Mouse (Mus musculus): ENCODE measurements around the gene Vrk1. TPM values are rescaled to one million over a fixed set of nuclear protein-coding genes. Genes with fewer than 3 reads are reported as not detected.
A peak's percentile ranks its signal among the peaks of the same experiment; 100 is the strongest.

The Vrk1 gene
- 152 and 167 TPM in 2 replicates for total RNA-seq (2017)

DNA sequence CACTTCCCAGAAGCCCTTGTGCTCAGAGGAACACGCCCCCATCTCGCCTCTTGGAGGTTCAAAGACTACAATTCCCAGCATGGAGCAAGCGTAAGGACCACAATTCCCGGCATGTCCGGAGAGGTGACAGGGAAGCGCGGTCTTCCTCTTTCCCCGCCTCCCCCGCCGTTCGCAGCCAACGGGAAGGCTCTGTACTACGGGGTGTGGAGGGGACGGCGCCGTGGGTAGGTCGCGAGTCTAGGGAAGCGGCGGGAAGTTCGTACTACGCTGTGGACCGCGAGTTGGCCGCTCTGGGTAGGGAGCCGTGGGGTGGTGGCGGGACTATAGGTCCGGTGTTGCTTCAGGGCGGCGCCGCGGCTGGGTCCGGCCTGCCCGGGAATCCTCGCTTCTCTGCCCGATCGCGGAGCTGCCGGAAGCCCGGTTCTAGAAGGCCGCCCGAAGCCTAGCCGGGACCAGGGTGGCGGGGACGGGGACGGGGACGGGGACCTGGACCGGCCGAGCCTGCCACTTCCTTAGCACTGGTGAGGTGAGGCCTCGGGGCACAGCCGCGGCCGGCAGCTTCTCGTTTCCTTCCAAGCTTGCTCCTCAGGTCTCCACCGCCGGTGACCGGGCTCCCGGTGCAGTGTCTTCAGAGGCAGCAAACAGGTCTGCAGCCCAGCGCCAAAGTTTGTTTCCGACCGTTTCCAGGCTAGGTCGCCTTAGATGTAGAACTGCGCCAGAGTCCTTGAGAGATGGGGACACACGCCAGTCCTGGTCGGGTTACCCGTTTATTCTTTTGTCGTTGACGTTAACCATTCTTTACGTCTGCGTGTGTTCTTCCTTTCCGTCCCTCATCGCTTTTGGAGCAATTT lies at the start of gene Vrk1:
Gene Vrk1 (plus strand): TSS at position 164 of the 851 bp plus-strand sequence.
- ATAC-seq (replicated peaks; ENCODE audit: low read depth, poor library complexity, severe bottlenecking), result peak; percentile 97

DNA sequence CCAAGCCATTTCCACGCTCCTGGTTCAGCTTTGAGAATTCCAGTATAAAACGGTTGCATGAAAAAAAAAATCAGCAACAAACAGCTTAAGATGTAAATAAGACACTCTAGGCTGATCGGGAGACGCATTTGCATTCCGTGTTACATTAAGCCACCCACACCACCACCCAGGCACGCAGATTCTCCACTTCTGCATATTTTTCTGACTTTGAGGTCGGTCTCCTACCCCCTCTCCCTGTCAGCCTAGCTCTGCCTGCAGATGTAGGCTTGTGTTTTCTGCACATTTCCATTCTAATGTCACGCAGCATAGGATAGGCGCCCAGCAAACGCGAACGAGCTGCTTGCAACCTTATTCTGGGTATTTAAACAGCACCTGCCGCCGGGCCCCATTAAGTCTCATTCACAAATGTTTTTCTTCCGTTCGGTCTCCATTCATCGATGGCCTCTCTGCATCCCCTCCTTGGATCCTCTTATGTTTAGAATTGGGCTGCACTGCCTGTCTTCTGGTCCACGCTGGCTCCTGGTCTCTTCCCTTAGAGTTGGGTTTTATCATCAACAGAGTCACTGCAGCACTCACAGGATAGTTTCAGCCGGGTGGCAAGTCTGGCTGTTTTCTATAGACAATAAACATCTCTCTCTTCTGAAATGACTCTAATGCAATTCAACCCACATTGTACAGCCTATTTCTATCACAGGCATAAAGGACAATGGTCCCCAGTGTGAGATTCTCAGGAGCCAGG lies 49.3 kb upstream of the Vrk1 start:
- ATAC-seq (replicated peaks; ENCODE audit: low read depth, poor library complexity, severe bottlenecking), result 0 out of 2 replicates have a peak, but pooled peaks have one; percentile 17

DNA sequence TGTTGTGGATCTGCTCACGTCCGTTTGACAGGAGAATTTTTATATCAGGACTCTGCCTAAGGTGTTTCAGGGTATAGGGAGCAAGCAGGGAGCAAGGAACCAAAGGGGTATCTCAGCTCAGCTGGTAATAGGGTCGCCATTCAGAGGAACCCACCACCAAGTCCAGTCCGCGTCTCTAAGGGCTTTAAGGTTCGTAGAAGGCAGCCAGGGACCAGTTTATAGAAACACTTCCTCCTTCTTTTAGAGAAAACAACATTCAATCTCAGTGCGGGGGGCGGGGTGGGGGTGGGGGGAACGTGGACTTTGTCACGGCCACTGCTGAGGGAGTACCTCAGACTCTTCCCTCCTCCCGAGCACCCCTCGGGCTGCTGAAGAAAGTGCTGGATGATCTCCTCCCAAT lies 48.4 kb upstream of the Vrk1 start:
- ATAC-seq (replicated peaks; ENCODE audit: low read depth, poor library complexity, severe bottlenecking), result no peak

DNA sequence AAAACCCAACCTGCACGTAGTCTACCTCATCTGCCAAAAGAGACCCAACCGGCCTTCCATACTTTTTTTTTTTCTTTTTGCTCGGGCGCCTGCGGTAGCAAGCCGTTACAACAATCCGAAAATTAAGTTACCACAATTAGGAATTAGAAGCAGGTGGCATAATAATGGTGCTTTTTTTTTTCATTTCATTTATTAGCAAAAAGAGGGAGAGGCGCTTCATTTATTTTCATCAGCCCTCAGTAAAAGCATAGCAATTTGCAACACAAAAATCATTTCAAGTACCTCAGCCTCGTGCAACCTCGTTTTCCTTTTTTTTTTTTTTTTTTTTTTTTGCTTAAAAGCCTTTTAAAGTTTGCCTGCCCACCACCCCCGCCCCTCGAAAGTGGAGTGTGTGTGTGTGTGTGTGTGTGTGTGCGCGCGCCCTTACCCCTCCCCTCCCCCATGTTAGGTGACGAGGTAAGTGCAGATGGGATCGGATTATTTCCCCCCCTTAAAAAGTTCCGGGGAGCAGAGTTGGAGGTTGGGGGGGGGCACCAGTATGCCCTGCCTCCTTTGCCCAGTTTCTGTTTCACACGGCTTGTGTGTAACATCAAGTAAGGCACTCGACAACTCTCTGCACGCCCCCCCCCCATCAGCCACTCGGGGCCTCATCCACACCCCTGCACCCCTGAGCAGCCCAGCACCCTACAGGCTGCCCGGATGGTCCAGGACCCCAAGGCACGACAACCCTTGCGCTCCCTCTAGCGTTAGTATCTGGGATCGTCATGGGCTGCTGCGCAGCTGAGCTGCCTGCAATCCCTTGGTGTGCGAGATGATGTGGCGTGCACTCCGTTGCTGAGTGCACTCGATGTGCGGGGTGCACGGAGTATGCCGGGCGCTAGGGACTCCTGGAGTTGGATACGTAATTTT lies 47.7 kb upstream of the Vrk1 start:
- ATAC-seq (replicated peaks; ENCODE audit: low read depth, poor library complexity, severe bottlenecking), result peak; percentile 88

DNA sequence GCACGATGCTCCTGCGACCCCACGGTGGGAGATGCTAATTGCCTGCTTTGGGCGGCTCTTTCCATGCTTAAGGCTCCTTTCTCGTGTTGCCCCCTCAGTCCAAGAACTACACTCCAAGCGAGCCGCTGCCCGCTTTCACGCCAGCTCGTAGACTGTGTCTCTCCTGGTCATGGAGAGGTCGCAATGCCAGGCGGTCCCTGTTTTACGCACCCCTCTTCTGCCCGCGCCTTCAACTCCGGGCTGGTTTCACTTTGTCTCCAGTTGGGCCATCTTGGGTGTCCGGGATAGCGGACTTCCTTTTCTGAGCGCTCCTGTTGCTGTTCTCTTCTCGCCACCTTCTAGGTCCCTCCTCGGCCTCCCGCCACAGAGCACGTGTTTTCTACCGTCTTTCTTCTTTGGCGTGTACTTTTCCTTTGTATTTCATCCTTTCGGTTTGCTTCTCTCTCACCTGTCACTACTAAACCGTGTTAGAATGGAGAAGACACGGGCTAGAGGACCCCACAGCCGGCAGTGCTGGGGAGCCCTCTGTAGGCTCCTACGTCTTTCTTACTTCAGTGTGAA lies 46.9 kb upstream of the Vrk1 start:
- ATAC-seq (replicated peaks; ENCODE audit: low read depth, poor library complexity, severe bottlenecking), result peak; percentile 60

DNA sequence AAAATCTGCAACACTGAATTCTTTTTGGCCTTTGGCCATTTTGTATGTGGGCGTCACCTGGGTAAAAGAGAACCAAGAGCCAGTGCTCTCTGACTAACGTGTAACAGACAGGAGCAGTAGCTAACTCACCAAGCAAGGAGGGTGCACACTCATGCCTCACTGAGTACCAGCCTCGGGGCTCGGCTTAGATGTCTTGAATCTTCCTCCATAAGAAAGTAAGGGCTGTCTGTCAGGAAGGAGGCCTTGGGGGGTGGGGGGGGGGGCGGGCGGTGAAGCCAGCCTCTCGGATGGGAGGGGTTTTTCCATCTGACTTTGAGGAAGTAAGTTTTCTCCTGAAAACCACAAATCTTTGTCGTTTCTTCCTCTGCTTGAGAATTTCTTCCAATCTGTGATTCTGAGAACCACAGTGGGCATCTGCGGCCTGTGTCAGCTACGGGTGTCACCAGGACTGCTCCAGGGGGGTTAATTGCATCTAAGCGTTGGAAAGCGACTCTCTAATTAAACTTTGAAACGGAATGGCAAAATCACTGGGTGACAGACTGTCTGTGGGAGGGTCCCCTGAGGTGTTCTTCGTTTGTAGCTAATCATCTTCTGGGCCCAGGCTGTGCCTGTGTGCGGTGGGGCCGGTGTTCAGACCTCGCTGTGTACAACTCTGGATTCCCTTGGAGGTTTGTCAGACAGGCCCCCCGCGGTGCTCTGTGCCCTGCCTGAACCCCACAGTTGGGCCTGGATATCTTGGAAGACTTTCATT lies 43.0 kb upstream of the Vrk1 start:
- peak; percentile 27 for ATAC-seq (replicated peaks; ENCODE audit: low read depth, poor library complexity, severe bottlenecking)

DNA sequence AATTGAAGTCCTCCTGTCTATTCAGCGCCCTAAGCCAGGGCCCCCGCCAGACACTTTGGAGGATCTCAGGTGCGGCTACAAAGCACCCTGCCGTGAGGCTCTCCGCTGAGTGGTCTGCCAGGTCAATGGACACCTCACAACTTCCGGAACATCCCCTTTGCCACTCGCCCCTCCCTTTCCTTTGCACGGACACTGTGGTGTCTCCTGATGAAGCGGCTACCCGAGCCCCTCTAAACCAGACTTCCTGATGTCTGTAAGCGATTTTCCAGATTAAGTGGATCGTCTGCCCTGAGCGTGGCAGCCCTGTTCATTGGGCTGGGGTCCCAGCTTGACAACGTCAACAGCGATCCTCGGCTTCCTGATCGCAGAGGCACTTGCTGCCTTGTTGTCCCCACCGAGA lies 42.2 kb upstream of the Vrk1 start:
- no peak for ATAC-seq (replicated peaks; ENCODE audit: low read depth, poor library complexity, severe bottlenecking)

DNA sequence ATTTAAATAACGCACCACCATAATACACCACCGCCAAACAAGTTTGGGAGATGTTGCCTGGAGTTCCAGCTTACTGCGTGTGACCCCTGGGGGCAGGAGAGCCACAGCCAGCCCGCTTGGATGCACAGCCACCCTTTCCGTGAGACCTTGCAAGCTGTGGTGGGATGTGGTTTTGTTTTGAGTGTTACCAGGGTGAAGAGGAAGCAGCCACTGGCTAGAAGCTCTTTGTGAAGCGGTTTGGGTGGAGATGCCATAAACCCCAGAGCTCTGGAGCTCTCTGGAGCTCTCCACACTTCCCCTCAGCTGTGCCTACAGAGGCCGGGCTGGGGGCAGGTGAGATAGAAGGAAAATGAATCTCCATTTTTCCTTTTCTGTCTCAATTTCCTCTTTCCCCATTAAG lies 38.8 kb upstream of the Vrk1 start:
- ATAC-seq (replicated peaks; ENCODE audit: low read depth, poor library complexity, severe bottlenecking), result peak; percentile 90

DNA sequence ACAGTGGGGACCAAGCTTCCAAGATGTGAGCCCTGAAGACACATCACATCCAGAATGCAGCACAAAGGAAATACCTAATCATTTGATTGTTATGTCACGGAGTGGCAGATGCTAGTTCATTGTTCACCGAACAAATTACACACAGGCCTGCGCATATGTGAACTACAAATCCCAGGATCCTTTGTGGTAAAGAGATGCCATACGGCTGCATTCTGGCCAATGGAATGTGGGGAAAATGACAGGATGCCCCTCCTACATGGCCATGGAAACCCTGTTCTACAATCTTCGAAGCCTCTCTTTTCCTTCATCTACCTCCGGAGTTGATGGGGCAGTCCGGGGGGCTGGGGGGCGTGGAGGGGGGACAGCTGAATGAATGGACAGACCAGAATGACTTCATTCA lies 37.4 kb upstream of the Vrk1 start:
- no peak for ATAC-seq (replicated peaks; ENCODE audit: low read depth, poor library complexity, severe bottlenecking)

DNA sequence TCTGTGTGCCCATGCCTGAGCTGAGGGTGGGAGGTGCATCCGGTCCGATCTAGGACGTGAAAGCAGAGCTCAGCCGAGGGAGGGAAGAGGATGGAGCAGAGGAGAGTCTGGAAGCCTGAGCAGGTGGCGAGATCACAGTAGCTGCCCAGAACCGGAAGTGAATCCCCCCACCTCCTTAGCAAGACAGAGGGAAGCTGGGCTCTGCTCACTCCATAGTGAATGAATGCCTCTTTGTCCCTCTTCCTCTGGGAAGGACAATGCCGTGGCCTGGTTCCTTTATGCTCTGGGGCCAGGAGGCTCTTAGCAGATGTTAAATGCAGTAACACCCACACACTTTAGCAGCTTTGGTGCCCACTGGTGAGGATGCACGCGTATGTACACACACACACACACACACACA lies 36.3 kb upstream of the Vrk1 start:
- ATAC-seq (replicated peaks; ENCODE audit: low read depth, poor library complexity, severe bottlenecking), result no peak

DNA sequence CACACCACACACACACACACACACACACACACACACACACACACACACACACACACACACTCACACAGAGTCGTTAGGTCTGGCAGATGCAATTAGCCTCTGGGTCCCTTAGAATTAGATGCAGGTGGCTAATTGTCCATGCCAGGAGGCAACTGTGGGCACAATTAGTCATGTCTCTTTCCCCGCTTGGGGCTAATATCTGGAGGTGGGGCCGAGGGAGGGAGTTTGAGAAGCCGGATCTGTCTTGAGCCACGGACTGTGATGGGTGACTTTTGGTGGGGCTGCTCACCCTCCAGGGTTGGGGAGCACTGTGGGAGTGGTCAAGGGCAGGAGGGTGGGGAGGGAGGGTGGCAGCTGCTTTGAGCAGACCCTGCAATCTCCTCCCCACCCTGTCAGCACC lies 35.9 kb upstream of the Vrk1 start:
- ATAC-seq (replicated peaks; ENCODE audit: low read depth, poor library complexity, severe bottlenecking), result no peak

DNA sequence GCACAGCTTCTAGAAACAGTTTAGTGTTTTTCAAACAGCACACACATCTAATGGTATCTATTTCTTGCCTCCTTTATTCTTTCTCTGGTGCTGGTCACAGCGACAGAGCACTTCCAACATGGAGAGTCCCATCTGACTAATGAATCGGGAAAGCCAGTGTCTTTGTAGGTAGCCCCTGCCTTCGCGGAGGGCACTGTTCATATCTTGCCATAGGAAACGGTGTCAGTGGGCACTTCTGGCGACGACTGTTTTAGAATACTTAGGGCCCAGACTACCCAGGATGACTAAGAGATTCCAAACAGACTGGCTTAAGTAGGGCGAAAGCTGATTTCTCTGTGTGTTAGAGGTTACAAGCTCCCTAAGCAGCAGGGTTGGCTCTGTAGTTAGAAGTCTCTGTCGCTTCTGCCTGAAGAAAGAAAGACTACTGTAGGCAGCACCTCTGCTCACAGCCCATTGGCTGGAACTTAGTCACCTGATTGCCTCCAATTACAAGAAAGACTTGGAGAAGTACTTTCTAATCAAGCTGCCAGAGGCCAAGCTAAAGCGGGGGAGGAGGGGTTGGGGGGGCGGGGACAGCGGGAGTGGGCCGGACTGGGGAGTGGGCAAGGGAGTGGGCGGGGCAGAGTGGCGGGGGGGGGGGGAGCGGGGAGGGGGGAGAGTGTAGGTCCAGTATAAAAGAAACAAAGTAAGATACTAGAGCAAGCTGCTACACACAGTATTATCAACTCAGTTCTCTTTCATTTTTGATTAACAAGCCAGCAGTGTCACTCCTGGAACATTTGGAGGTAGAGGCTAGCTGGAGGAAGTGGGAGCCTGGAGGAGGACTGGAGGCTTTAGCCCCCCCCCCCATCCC lies 28.7 kb upstream of the Vrk1 start:
- ATAC-seq (replicated peaks; ENCODE audit: low read depth, poor library complexity, severe bottlenecking), result peak; percentile 72

DNA sequence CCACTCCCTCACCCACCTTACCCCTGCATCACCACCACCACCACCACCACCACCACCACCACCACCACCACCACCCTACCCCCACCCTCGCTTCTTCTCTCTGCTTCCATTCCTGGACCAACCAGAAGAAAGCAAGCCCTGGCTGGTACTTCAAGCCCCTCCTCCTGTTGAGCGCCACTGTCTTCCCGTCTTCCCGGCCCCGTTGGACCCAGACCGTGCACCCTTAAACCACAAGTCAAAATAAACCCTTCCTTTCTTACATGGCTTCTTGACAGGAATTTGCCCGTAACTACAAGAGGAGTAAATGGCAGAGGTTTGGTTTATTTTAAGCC lies 28.1 kb upstream of the Vrk1 start:
- ATAC-seq (replicated peaks; ENCODE audit: low read depth, poor library complexity, severe bottlenecking), result no peak

DNA sequence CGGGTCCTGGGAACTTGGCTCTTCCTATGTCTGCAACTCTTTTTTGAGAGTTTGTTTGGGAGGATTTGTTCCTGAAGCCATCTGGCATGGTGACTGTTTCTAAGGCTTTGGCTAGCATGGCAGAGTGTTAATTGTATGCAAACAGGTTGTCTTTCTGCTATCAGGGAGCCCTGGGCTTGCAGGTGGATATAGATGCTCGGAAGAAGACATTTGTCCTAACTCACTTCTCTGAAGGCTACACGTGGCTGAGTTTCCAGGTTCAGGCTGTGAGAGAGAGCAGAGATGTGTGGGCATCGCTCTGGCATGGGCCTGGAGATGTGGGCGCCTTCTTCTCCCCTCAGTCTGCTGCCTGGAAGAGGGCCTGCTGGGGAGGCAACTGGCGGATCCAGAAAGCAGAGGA lies 27.4 kb upstream of the Vrk1 start:
- no peak for ATAC-seq (replicated peaks; ENCODE audit: low read depth, poor library complexity, severe bottlenecking)

DNA sequence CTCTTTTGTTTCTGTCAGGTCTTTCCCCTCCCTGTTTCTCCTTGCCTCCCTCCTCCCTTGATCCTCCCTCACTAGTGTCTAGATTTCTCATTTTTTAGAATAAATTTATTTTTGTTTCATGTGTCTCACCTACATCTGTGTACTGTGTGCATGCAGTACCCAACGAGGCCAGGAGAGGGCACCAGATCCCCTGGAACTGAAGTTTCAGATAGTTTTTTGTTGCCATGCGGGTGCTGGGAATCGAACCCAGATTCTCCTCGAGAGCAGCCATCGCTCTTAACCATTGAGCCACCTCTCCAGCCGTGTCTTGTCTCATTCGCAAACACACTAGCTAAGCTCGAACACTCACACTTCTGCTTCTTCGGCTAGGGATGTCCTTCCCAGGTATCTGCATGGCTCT lies 26.5 kb upstream of the Vrk1 start:
- no peak for ATAC-seq (replicated peaks; ENCODE audit: low read depth, poor library complexity, severe bottlenecking)

DNA sequence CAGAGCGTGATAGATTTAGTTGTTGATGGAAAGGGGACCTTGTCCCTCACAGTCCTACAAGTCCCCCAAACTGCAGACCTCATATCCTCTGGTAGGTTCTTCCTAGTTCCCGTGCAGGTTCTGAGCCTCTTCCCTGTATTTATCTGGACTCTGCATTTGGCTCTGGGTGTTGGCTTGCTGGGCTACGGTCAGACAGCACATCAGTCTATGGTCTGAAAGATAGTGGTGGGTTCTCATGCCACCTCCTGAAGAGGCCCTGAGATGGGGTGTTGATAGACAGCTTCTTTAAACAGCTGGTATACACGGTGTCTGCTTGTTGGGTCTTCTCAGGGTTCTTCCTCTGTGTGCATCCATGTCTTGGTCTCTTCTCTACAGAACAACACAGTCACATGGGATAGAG lies 21.6 kb upstream of the Vrk1 start:
- ATAC-seq (replicated peaks; ENCODE audit: low read depth, poor library complexity, severe bottlenecking), result no peak

DNA sequence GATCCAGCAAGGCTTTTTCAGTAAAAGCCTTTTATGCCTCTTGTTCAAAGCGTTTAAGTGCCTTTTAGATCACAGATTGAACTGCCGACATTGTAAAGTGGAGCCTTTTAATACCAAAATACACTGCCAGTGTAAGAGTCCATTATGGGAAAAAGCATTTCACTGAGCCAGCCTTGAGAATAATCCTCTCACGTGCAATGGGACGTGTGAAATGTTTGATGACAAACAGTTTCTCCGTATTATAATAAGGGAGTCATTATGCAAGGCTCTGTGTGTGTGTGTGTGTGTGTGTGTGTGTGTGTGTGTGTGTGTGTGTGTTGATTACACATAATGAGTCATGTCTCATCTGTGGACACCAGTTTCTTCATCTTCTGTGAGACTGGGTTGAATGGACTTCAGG lies 17.3 kb upstream of the Vrk1 start:
- ATAC-seq (replicated peaks; ENCODE audit: low read depth, poor library complexity, severe bottlenecking), result no peak

DNA sequence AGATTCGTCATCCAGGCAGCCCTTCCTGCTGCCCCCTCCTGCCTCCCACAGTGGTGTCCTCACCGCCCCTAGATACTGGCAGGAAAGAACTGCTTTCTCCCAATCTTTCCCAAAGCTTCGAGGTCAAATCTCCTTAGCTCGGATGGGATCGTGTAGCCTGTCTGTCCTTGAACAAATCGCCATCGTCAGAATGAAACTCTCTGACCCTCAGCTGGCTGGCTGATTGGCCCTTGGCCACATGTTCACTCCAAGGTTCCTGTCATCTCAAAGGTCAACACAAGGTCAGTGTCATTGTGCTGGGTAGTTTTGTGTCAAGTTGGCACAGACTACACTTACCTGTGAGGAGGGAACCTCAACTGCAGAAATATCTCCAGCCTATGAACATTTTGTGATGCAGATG lies 16.7 kb upstream of the Vrk1 start:
- ATAC-seq (replicated peaks; ENCODE audit: low read depth, poor library complexity, severe bottlenecking), result no peak

DNA sequence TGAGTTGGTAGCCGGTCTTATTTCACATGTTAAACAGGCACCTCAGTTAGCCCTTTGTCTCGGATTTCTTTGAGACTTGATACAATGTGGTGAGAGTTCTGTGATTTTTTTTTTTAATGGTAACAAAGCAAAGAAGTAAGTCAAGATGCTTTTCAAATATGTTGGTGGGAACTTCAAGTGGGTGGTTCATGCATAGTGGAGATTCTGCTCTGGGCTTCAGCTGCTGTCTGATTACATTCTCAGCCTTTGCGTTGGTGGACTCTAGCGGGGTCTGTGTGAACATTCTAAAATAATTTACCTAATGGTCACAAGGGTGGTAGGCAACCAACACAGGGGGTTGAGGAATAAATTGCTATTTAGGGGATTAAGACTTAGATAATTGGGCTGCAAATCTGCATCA lies 14.1 kb upstream of the Vrk1 start:
- ATAC-seq (replicated peaks; ENCODE audit: low read depth, poor library complexity, severe bottlenecking), result no peak

Measured in common myeloid progenitor, adult 5-6 weeks (primary cell).